Mouse (Mus musculus) forebrain, embryonic 14.5 days (tissue): ENCODE data around the gene Acta2. TPM values are rescaled to one million over a fixed set of nuclear protein-coding genes. Genes with fewer than 3 reads are reported as not detected.

Source experiments
- ATAC-seq: fragments of 200-750 bp; cut with Nextera tagmentation; 2 replicates; pipeline ENCODE4 v1.8.0; 2017; ENCODE audit warnings: mild to moderate bottlenecking, moderate library complexity
- DNase-seq: peaks from one replicate; pipeline ENCODE4 v3.0.0-alpha.2; 2015; ENCODE audit warnings: low spot score
- H3K27ac ChIP-seq: fragments of 300-500 bp; sonication (generic); 2 replicates; pipeline ENCODE4 v1.5.1; 2014; ENCODE audit warnings: low read depth, mild to moderate bottlenecking, control low read depth, low read length, moderate library complexity
- H3K27me3 ChIP-seq: fragments of 300-500 bp; sonication (generic); replicated peaks from 2 replicates; pipeline ENCODE4 v1.6.1; 2014; ENCODE audit warnings: low read length, control low read depth, mixed read lengths; ENCODE audit not compliant: control insufficient read depth, insufficient read depth
- H3K36me3 ChIP-seq: fragments of 300-500 bp; sonication (generic); 2 replicates; pipeline ENCODE4 v1.6.1; 2014; ENCODE audit warnings: low read length, control low read depth; ENCODE audit not compliant: control insufficient read depth, insufficient read depth
- H3K4me1 ChIP-seq: fragments of 300-500 bp; sonication (generic); 2 replicates; pipeline ENCODE4 v1.6.1; 2014; ENCODE audit warnings: antibody characterized with exemption, low read length, control low read depth; ENCODE audit not compliant: control insufficient read depth, insufficient read depth
- H3K4me2 ChIP-seq: fragments of 300-500 bp; sonication (generic); 2 replicates; pipeline ENCODE4 v1.6.1; 2014; ENCODE audit warnings: mild to moderate bottlenecking, control low read depth, low read length
- H3K4me3 ChIP-seq: fragments of 300-500 bp; sonication (generic); 2 replicates; pipeline ENCODE4 v1.5.1; 2014; ENCODE audit warnings: low read depth, low read length, control low read depth
- H3K9ac ChIP-seq: fragments of 300-500 bp; sonication (generic); 2 replicates; pipeline ENCODE4 v1.6.1; 2014; ENCODE audit warnings: mild to moderate bottlenecking, low read length, control low read depth, moderate library complexity
- H3K9me3 ChIP-seq: fragments of 300-500 bp; sonication (generic); replicated peaks from 2 replicates; pipeline ENCODE4 v1.6.1; 2016; ENCODE audit warnings: low read length, control low read depth, mixed read lengths; ENCODE audit not compliant: control insufficient read depth
- WGBS: fragments of 180-500 bp; shearing (Covaris S2); extraction: QIAGEN DNeasy Blood & Tissue Kit; methylation state at CpG from one replicate; pipeline ENCODE4 v1.1.7; 2014; 5-methylcytosine and 5-hydroxymethylcytosine counted together
- polyA plus RNA-seq: library from polyadenylated mRNA; unstranded; fragments of >200 nt; fragmentation: Nextera tagmentation; extraction: Ambion mirVana; gene quantifications from 2 replicates; pipeline ENCODE4 v1.2.1, GENCODE M21; 2014

The Acta2 gene
- polyA plus RNA-seq, 1 experiment from 2014 or later = 9.9 TPM

GRCm38 (mm10) chr19:34291379-34291778, 36.0 kb upstream of the Acta2 start:
- ATAC-seq = no peak
- Histone ChIP-seq H3K4me1 (peaks cover 8% of the 10 kb centered on the region; the same call in 1 of the 2 replicates), H3K27ac (no peak overlapping the region), H3K27me3 (no peaks in the 10 kb centered on the region), H3K9ac (no peak overlapping the region), H3K4me3 (no peak overlapping the region), H3K9me3 (no peaks in the 10 kb centered on the region), H3K4me2 (no peak overlapping the region; the same call in 1 of the 2 replicates), H3K36me3 (no peaks in the 10 kb centered on the region)
- WGBS = 78% methylated on average over 8 of the region's 8 CpGs
- no peak for DNase-seq

- no peaks in the 10 kb centered on the region for H3K36me3 ChIP-seq
- 21% methylated on average over 15 of the region's 15 CpGs for WGBS
- DNase-seq (no peak), ATAC-seq (peak; percentile 49)
- H3K4me3 ChIP-seq = peak overlapping the region; percentile 34
- peak overlapping the region; percentile 71 for H3K4me2 ChIP-seq
- H3K27ac ChIP-seq = no peak overlapping the region
- H3K27me3 ChIP-seq = no peaks in the 10 kb centered on the region
- H3K9ac ChIP-seq = peak overlapping the region; percentile 50
- H3K9me3 ChIP-seq = no peaks in the 10 kb centered on the region
- H3K4me1 ChIP-seq = peaks cover 8% of the 10 kb centered on the region; the same call in 1 of the 2 replicates
Observed at GRCm38 (mm10) chr19:34290872-34291341, 35.5 kb upstream of the Acta2 start.

GRCm38 (mm10) chr19:34289948-34290789, 34.8 kb upstream of the Acta2 start, which contains the start of gene Fas:
TSS of gene Fas (plus strand) at chr19:34290666.
- H3K27ac ChIP-seq = no peak within 1 kb of the TSS
- peak within 1 kb of the TSS; percentile 50 for H3K9ac ChIP-seq
- H3K4me1 ChIP-seq = peaks cover 8% of the 10 kb centered on the region; the same call in 1 of the 2 replicates
- no peaks in the 10 kb centered on the region for H3K27me3 ChIP-seq
- no peaks in the 10 kb centered on the region for H3K36me3 ChIP-seq
- 2% methylated on average over 19 of the region's 19 CpGs for WGBS
- H3K4me3 ChIP-seq = peak within 1 kb of the TSS; percentile 34
- ATAC-seq (peak; percentile 97), DNase-seq (peak; percentile 72)
- H3K9me3 ChIP-seq = no peaks in the 10 kb centered on the region
- H3K4me2 ChIP-seq = peak within 1 kb of the TSS; percentile 71

- no peak overlapping the region for H3K27ac ChIP-seq
- ATAC-seq (no peak), DNase-seq (no peak)
- WGBS = 89% methylated on average over 1 of the region's 1 CpGs
- H3K9ac ChIP-seq = no peak overlapping the region
- H3K27me3 ChIP-seq = no peaks in the 10 kb centered on the region
- no peak overlapping the region for H3K4me3 ChIP-seq
- H3K4me1 ChIP-seq = peaks cover 8% of the 10 kb centered on the region; the same call in 1 of the 2 replicates
- H3K9me3 ChIP-seq = no peaks in the 10 kb centered on the region
- no peaks in the 10 kb centered on the region for H3K36me3 ChIP-seq
- H3K4me2 ChIP-seq = no peak overlapping the region
Observed at GRCm38 (mm10) chr19:34288696-34289095, 33.3 kb upstream of the Acta2 start.

GRCm38 (mm10) chr19:34287656-34288415, 32.4 kb upstream of the Acta2 start:
- H3K36me3 ChIP-seq = no peaks in the 10 kb centered on the region
- H3K4me1 ChIP-seq = peaks cover 8% of the 10 kb centered on the region; the same call in 1 of the 2 replicates
- no peak overlapping the region for H3K4me3 ChIP-seq
- WGBS = 86% methylated on average over 13 of the region's 13 CpGs
- H3K4me2 ChIP-seq = no peak overlapping the region
- H3K27ac ChIP-seq = no peak overlapping the region
- DNase-seq (no peak), ATAC-seq (no peak)
- no peak overlapping the region for H3K9ac ChIP-seq
- no peaks in the 10 kb centered on the region for H3K27me3 ChIP-seq
- no peaks in the 10 kb centered on the region for H3K9me3 ChIP-seq

GRCm38 (mm10) chr19:34287221-34287620, 31.8 kb upstream of the Acta2 start:
- Histone ChIP-seq H3K36me3 (no peaks in the 10 kb centered on the region), H3K9me3 (no peaks in the 10 kb centered on the region), H3K4me3 (no peak overlapping the region), H3K27ac (no peak overlapping the region), H3K4me2 (no peak overlapping the region), H3K4me1 (peaks cover 8% of the 10 kb centered on the region; the same call in 1 of the 2 replicates), H3K27me3 (no peaks in the 10 kb centered on the region), H3K9ac (no peak overlapping the region)
- DNase-seq (no peak), ATAC-seq (no peak)

GRCm38 (mm10) chr19:34284826-34285225, 29.4 kb upstream of the Acta2 start:
- DNase-seq (no peak), ATAC-seq (no peak)
- H3K27ac ChIP-seq = no peak overlapping the region
- H3K27me3 ChIP-seq = no peaks in the 10 kb centered on the region
- H3K4me3 ChIP-seq = no peak overlapping the region
- H3K4me2 ChIP-seq = no peak overlapping the region
- H3K36me3 ChIP-seq = no peaks in the 10 kb centered on the region
- no peak overlapping the region for H3K9ac ChIP-seq
- 50% methylated on average over 2 of the region's 2 CpGs for WGBS
- no peaks in the 10 kb centered on the region for H3K4me1 ChIP-seq
- no peaks in the 10 kb centered on the region for H3K9me3 ChIP-seq

GRCm38 (mm10) chr19:34284383-34284782, 29.0 kb upstream of the Acta2 start:
- no peak overlapping the region for H3K4me3 ChIP-seq
- WGBS = 77% methylated on average over 10 of the region's 10 CpGs
- no peaks in the 10 kb centered on the region for H3K27me3 ChIP-seq
- H3K9ac ChIP-seq = no peak overlapping the region
- no peak overlapping the region for H3K4me2 ChIP-seq
- DNase-seq (no peak), ATAC-seq (no peak)
- H3K9me3 ChIP-seq = no peaks in the 10 kb centered on the region
- H3K4me1 ChIP-seq = no peaks in the 10 kb centered on the region
- H3K36me3 ChIP-seq = no peaks in the 10 kb centered on the region
- H3K27ac ChIP-seq = no peak overlapping the region
